Mouse (Mus musculus): ENCODE results near the gene Gm5269. TPM values are rescaled to one million over a fixed set of nuclear protein-coding genes. Genes with fewer than 3 reads are reported as not detected.
A peak's percentile ranks its signal among the peaks of the same experiment; 100 is the strongest.

Gm5269 gene
- polyA plus RNA-seq, 1 experiment from 2014 or later = not detected

DNA sequence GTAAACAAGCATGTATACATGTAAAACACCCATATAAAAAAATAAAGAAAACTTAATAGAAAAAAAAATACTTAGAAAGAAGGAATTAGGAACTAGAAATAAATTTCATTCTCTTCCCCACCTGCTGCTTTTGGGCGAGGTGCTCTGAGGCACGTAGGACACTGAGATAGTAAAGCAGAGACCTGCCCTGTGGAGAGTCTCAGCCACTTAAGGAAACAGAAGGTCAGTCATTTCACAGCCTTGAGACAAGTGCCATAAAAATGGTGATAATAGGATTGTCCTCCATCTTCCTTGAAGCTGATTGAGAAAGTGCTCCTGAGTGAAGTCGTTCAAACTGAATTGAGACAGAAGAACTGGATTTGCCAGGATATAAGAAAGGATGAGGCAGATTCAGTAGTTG lies 12.6 kb downstream of the Gm5269 start:
- Histone ChIP-seq H3K4me1 (replicated peaks) (peaks cover 33% of the 10 kb centered on the region), H3K4me2 (no peak overlapping the region), H3K27me3 (no peaks in the 10 kb centered on the region), H3K9me3 (replicated peaks) (no peaks in the 10 kb centered on the region), H3K4me3 (replicated peaks) (no peak overlapping the region), H3K9ac (no peak overlapping the region), H3K27ac (replicated peaks) (no peak overlapping the region), H3K36me3 (replicated peaks) (no peaks in the 10 kb centered on the region)
- ATAC-seq (ENCODE audit: insufficient read depth) = no peak
- 58% methylated on average over 3 of the region's 3 CpGs for WGBS (ENCODE audit: insufficient replicate concordance)

DNA sequence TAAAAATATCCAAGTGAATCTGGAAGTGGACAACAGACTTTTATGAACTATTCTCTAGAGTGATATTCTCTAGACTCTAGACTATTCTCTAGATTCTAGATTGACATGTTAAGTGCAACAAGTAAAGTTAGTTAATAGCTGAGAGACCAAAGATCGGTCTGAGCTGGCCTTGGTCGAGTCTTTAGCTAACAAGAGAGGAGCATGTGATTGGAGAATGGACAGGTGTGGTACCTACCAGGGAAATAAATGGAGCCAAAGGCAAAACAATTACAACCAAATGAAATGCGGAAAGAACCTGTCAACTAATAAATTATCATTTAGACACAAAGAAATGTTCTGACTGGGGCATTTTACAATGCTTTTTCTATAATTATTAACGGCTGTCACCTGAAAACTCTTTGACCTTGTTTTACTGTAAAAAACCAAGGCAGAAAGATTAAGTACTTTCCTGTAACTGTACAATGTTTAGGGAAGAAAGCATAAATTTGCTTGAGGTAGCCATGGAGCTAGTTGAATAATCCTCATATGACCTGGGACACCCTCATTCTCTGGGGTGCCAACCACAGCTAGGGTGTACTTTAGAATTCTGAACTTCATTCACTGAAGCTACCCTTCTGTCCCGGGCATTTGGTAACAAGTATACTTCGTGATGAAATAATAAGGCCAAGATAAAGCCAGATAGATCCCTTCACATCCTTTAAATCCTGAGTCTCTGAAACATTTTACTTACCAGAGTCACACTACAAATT lies 13.4 kb downstream of the Gm5269 start:
- ATAC-seq (ENCODE audit: insufficient read depth) = no peak
- Histone ChIP-seq H3K27me3 (no peaks in the 10 kb centered on the region), H3K4me2 (no peak overlapping the region), H3K4me1 (replicated peaks) (peaks cover 40% of the 10 kb centered on the region), H3K9me3 (replicated peaks) (no peaks in the 10 kb centered on the region), H3K27ac (replicated peaks) (no peak overlapping the region), H3K9ac (no peak overlapping the region), H3K4me3 (replicated peaks) (no peak overlapping the region), H3K36me3 (replicated peaks) (no peaks in the 10 kb centered on the region)
- WGBS (ENCODE audit: insufficient replicate concordance) = 76% methylated on average over 6 of the region's 6 CpGs

GRCm38 (mm10) chr1:45875640-45876039 lies 14.4 kb downstream of the Gm5269 start:
- peak overlapping the region; percentile 5; the same call in 1 of the 2 replicates for H3K4me2 ChIP-seq
- ATAC-seq (ENCODE audit: insufficient read depth) = peak; percentile 86
- H3K27ac ChIP-seq (replicated peaks) = peak overlapping the region; percentile 38; the same call in 1 of the 2 replicates
- 25% methylated on average over 2 of the region's 2 CpGs for WGBS (ENCODE audit: insufficient replicate concordance)
- H3K36me3 ChIP-seq (replicated peaks) = no peaks in the 10 kb centered on the region
- H3K9me3 ChIP-seq (replicated peaks) = no peaks in the 10 kb centered on the region
- no peak overlapping the region for H3K4me3 ChIP-seq (replicated peaks)
- peaks cover 39% of the 10 kb centered on the region for H3K4me1 ChIP-seq (replicated peaks)
- H3K9ac ChIP-seq = no peak overlapping the region
- H3K27me3 ChIP-seq = no peaks in the 10 kb centered on the region

DNA sequence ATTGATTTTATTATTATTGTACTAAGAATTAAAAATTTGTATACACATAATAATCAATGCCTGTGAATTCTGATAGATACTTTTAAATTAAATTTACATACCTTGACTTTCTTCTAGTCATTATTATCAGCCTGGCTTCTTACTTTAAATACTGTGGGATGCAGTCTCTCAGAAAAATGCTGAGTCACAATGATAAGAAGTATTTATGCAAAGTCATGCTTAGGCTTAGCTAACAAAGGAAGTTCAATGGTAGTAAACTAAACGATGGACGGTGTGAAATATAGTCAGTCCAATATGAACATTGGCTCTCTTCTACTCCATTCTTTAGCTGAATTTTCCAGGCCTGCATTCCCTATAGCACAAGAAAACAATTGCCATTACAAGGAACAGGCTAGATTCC lies 16.8 kb downstream of the Gm5269 start:
- Histone ChIP-seq H3K27me3 (no peaks in the 10 kb centered on the region), H3K4me1 (replicated peaks) (peaks cover 41% of the 10 kb centered on the region), H3K4me2 (peak overlapping the region; percentile 16), H3K36me3 (replicated peaks) (no peaks in the 10 kb centered on the region), H3K9ac (no peak overlapping the region), H3K27ac (replicated peaks) (peak overlapping the region; percentile 72), H3K9me3 (replicated peaks) (no peaks in the 10 kb centered on the region), H3K4me3 (replicated peaks) (no peak overlapping the region)
- peak; percentile 73 for ATAC-seq (ENCODE audit: insufficient read depth)
- 24% methylated on average over 2 of the region's 2 CpGs for WGBS (ENCODE audit: insufficient replicate concordance)

- H3K4me2 ChIP-seq = no peak overlapping the region
- WGBS (ENCODE audit: insufficient replicate concordance) = 42% methylated on average over 3 of the region's 3 CpGs
- H3K9ac ChIP-seq = no peak overlapping the region
- no peak for ATAC-seq (ENCODE audit: insufficient read depth)
- no peak overlapping the region; the same call in 1 of the 2 replicates for H3K27ac ChIP-seq (replicated peaks)
- H3K9me3 ChIP-seq (replicated peaks) = no peaks in the 10 kb centered on the region
- H3K27me3 ChIP-seq = no peaks in the 10 kb centered on the region
- H3K4me1 ChIP-seq (replicated peaks) = peaks cover 20% of the 10 kb centered on the region
- H3K4me3 ChIP-seq (replicated peaks) = no peak overlapping the region
- no peaks in the 10 kb centered on the region for H3K36me3 ChIP-seq (replicated peaks)
Measured at GRCm38 (mm10) chr1:45868479-45869137, 21.5 kb downstream of the Gm5269 start.

DNA sequence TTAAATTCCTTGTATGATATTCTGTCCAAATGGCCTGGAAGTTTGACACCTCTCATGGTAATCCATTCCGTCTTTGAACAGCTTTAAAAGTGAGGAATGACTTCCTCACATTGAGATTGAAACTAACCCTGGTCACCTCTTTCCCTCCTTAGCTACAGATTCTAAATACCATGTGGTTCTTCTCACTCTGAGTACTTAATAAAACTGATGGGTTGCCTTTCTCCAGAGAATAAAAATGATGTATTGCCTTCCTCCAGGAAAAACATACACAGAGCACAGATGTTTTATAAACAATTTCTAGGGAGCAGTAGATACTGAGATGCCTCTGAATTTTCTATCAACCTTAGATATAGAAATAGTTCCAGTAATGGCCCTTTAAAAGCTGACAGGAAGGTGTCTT lies 22.0 kb downstream of the Gm5269 start:
- H3K4me3 ChIP-seq (replicated peaks) = no peak overlapping the region
- H3K4me2 ChIP-seq = no peak overlapping the region
- ATAC-seq (ENCODE audit: insufficient read depth) = no peak
- no peak overlapping the region for H3K27ac ChIP-seq (replicated peaks)
- H3K27me3 ChIP-seq = no peaks in the 10 kb centered on the region
- H3K4me1 ChIP-seq (replicated peaks) = peaks cover 17% of the 10 kb centered on the region
- WGBS (ENCODE audit: insufficient replicate concordance) = 67% methylated on average over 1 of the region's 1 CpGs
- no peak overlapping the region for H3K9ac ChIP-seq
- 0 out of 2 replicates have a peak, but pooled peaks cover 1% of the 10 kb centered on the region for H3K9me3 ChIP-seq (replicated peaks)
- H3K36me3 ChIP-seq (replicated peaks) = no peaks in the 10 kb centered on the region

GRCm38 (mm10) chr1:45866288-45867018 lies 23.6 kb downstream of the Gm5269 start:
- WGBS (ENCODE audit: insufficient replicate concordance) = 44% methylated on average over 3 of the region's 3 CpGs
- ATAC-seq (ENCODE audit: insufficient read depth) = no peak
- no peaks in the 10 kb centered on the region for H3K36me3 ChIP-seq (replicated peaks)
- H3K4me2 ChIP-seq = no peak overlapping the region
- H3K27me3 ChIP-seq = no peaks in the 10 kb centered on the region
- H3K4me1 ChIP-seq (replicated peaks) = peaks cover 7% of the 10 kb centered on the region; the same call in 1 of the 2 replicates
- H3K4me3 ChIP-seq (replicated peaks) = no peak overlapping the region
- H3K9me3 ChIP-seq (replicated peaks) = 0 out of 2 replicates have a peak, but pooled peaks cover 3% of the 10 kb centered on the region
- H3K9ac ChIP-seq = no peak overlapping the region
- no peak overlapping the region for H3K27ac ChIP-seq (replicated peaks)

DNA sequence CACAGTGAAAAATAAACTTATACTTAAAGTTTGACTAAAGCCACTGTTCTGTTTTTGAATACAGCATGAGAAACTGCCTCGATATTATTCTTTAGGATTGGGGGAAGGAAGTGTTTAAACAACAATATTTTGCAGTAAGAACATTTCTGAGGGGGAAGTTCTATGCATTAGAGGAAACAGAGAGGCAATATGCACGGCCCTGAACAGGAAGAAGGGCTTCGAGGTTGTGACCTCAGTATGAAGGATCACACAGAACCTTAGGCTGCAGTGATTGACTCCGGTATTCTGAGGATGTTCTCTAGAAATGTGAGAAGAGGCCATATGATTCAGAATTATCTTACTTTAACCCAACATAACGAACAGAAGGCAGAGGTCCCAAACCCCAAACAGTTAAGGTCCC lies 24.3 kb downstream of the Gm5269 start:
- Histone ChIP-seq H3K4me2 (no peak overlapping the region), H3K4me3 (replicated peaks) (no peak overlapping the region), H3K36me3 (replicated peaks) (no peaks in the 10 kb centered on the region), H3K27ac (replicated peaks) (no peak overlapping the region), H3K9ac (no peak overlapping the region), H3K4me1 (replicated peaks) (0 out of 2 replicates have a peak, but pooled peaks cover 4% of the 10 kb centered on the region), H3K27me3 (no peaks in the 10 kb centered on the region), H3K9me3 (replicated peaks) (0 out of 2 replicates have a peak, but pooled peaks cover 3% of the 10 kb centered on the region)
- WGBS (ENCODE audit: insufficient replicate concordance) = 16% methylated on average over 5 of the region's 5 CpGs
- ATAC-seq (ENCODE audit: insufficient read depth) = peak; percentile 50; the same call in 1 of the 2 replicates

GRCm38 (mm10) chr1:45865316-45865715 lies 24.8 kb downstream of the Gm5269 start:
- 0 out of 2 replicates have a peak, but pooled peaks cover 3% of the 10 kb centered on the region for H3K9me3 ChIP-seq (replicated peaks)
- H3K4me2 ChIP-seq = no peak overlapping the region
- H3K4me1 ChIP-seq (replicated peaks) = peaks cover 7% of the 10 kb centered on the region; the same call in 1 of the 2 replicates
- no peaks in the 10 kb centered on the region for H3K27me3 ChIP-seq
- 28% methylated on average over 1 of the region's 1 CpGs for WGBS (ENCODE audit: insufficient replicate concordance)
- no peaks in the 10 kb centered on the region for H3K36me3 ChIP-seq (replicated peaks)
- peak; percentile 51; the same call in 1 of the 2 replicates for ATAC-seq (ENCODE audit: insufficient read depth)
- H3K27ac ChIP-seq (replicated peaks) = no peak overlapping the region
- no peak overlapping the region for H3K9ac ChIP-seq
- H3K4me3 ChIP-seq (replicated peaks) = no peak overlapping the region

GRCm38 (mm10) chr1:45864564-45865014 lies 25.5 kb downstream of the Gm5269 start:
- ATAC-seq (ENCODE audit: insufficient read depth) = no peak
- Histone ChIP-seq H3K27ac (replicated peaks) (no peak overlapping the region), H3K9me3 (replicated peaks) (0 out of 2 replicates have a peak, but pooled peaks cover 3% of the 10 kb centered on the region)

GRCm38 (mm10) chr1:45863641-45864040 lies 26.4 kb downstream of the Gm5269 start:
- 0 out of 2 replicates have a peak, but pooled peaks cover 3% of the 10 kb centered on the region for H3K9me3 ChIP-seq (replicated peaks)
- H3K27ac ChIP-seq (replicated peaks) = no peak overlapping the region
- 69% methylated on average over 3 of the region's 3 CpGs for WGBS (ENCODE audit: insufficient replicate concordance)
- H3K9ac ChIP-seq = no peak overlapping the region
- no peak for ATAC-seq (ENCODE audit: insufficient read depth)
- no peak overlapping the region for H3K4me3 ChIP-seq (replicated peaks)
- peaks cover 12% of the 10 kb centered on the region for H3K4me1 ChIP-seq (replicated peaks)
- H3K4me2 ChIP-seq = no peak overlapping the region
- no peaks in the 10 kb centered on the region for H3K27me3 ChIP-seq
- H3K36me3 ChIP-seq (replicated peaks) = no peaks in the 10 kb centered on the region

More at GRCm38 (mm10) chr1:45864564-45865014, 25.5 kb downstream of the Gm5269 start:
- Histone ChIP-seq H3K9ac (no peak overlapping the region), H3K36me3 (replicated peaks) (no peaks in the 10 kb centered on the region), H3K27me3 (no peaks in the 10 kb centered on the region), H3K4me2 (no peak overlapping the region), H3K4me3 (replicated peaks) (no peak overlapping the region), H3K4me1 (replicated peaks) (peaks cover 14% of the 10 kb centered on the region)
- 53% methylated on average over 4 of the region's 4 CpGs for WGBS (ENCODE audit: insufficient replicate concordance)

Data from liver, embryonic 15.5 days (tissue).